Mouse (Mus musculus): ENCODE measurements around the gene Olfr221.
"Not testable (repeated sequence)": the region's sequence is repeated elsewhere in the genome, so short reads cannot be mapped to it uniquely, and the experiment has no call there.

DNA sequence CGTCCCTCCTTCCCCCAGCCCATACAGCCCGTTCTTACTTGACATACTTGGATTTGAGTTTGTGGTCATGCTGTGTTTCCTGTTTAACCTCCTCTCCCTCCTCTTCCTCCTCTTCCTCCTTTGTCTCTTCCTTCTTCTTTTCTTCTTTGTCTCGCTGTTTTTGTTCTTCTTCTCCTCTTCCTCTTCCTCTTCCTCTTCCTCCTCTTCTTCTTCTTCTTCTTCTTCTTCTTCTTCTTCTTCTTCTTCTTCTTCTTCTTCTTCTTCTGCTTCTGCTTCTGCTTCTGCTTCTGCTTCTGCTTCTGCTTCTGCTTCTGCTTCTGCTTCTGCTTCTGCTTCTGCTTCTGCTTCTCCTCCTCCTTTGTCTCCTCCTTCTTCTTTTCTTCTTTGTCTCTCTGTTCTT is at the start of gene Olfr221:
- TF ChIP-seq POLR2A (IDR thresholded peaks at IDR 0.05; ENCODE audit: borderline replicate concordance, extremely low read depth, insufficient read depth, insufficient read length, poor library complexity, severe bottlenecking); CTCF (IDR thresholded peaks at IDR 0.05; ENCODE audit: borderline replicate concordance, extremely low read depth, insufficient read depth, insufficient read length): not testable (repeated sequence)

All from brain, embryonic 14.5 days (tissue).